Mouse (Mus musculus): ENCODE results near the gene Golph3.

The Golph3 gene

GRCm38 (mm10) chr15:12376491-12377069 lies 55.3 kb downstream of the Golph3 start:
- in situ Hi-C loops (cut with MboI, MseI), result loop anchor here (5.0 kb wide), 1 partner anchor 426 kb away; no protein-coding TSS in a partner anchor

- in situ Hi-C loops (cut with MboI, MseI), result loop anchor here (5.0 kb wide), 1 partner anchor 425 kb away; no protein-coding TSS in a partner anchor
These were observed 56.5 kb downstream of the Golph3 start for GRCm38 (mm10) chr15:12377800-12378199.

DNA sequence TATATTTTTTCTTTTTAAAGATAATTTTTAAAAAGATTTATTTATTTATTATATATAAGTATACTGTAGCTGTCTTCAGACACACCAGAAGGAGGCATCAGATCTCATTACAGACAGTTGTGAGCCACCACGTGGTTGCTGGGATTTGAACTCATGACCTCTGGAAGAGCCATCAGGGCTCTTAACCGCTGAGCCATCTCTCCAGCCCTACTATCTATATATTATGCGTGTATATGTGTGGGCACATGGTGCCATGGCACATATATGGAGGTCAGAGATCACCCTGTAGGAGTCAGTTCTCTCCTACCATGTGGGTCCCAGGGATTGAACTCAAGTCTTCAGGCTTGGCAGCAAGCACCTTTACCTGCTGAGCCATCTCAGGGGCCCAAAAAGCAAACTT lies 58.8 kb downstream of the Golph3 start:
- in situ Hi-C loops (cut with MboI, MseI), result loop anchor here (5.0 kb wide), 1 partner anchor 107 kb away; no protein-coding TSS in a partner anchor

DNA sequence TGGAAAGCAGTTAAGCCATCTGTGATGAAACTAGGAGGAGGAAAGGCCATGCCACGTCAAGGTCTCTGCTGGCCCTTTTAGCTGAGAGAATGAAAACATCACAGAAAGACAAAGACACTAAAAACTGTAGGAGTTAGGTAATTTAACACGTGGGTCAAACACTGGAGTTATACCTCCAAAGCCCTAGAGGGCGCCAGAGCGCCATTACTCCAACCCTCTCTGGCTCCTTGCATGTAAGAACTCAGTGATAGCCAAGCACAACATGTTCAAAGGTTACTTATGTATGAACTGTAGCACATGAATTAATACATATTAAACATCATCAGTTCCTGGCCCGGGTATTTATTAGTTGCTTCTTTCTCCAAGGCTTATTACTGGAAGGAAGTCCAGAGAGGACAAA lies 59.3 kb downstream of the Golph3 start:
- in situ Hi-C loops (cut with MboI, MseI), result loop anchor here (5.0 kb wide), 1 partner anchor 107 kb away; no protein-coding TSS in a partner anchor

DNA sequence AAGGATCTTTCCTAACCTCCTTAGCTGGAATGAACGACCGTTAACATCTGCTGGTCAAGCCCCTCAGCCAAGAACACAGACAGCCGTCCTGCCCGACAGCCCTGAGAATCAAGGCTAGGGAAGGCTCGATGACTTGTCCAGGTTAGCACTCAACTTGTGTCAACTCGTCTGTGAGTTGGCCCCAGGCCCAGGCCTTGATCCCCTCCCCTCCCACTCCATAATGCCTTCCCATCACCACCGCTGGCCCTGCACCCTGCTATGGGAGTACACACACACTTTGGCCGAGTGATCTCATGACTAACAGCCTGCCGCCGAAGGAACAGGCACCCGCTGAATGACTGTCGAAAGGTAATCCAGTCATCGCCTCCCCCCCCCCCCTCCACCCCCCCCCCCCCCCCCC lies 63.4 kb downstream of the Golph3 start:
- in situ Hi-C loops (cut with MboI, MseI), result loop anchor here (5.0 kb wide), 1 partner anchor 103 kb away; no protein-coding TSS in a partner anchor

DNA sequence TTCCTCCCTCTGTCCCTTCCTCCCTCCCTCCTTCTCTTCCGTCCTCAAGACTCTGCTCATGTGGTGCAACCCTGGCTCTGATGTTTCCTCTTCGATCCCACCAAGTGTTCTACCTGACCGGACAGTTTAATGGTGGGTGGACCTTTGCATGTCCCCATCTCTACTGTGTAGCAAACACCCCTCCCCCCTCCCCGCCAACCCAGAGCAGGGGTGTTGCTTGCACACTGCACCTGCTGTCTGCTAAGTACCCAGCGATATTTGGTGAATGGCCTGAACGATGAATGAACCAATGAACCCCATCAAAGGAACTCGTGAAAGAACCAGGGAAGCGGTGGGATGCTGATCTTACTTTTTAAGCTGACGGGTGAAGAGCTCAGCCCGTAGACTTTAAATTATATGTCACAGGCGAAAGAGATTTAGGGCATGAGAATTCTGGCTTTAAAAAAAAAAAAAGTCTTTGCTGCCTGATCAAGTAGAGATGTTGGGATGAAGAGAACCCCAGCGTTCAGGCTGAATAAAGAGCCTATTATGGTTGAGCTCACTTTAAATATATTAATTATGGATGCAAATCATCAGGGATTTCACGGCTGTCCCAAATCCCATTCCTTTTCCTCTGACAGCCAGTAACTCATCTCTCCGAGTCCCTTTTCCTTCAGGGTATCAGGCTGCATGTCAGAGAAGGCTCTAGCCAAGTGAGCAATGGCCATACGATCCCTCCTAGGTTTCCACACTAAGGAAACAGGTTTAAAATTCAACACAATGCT lies 67.7 kb downstream of the Golph3 start:
- in situ Hi-C loops (cut with MboI, MseI), result no loop called here

DNA sequence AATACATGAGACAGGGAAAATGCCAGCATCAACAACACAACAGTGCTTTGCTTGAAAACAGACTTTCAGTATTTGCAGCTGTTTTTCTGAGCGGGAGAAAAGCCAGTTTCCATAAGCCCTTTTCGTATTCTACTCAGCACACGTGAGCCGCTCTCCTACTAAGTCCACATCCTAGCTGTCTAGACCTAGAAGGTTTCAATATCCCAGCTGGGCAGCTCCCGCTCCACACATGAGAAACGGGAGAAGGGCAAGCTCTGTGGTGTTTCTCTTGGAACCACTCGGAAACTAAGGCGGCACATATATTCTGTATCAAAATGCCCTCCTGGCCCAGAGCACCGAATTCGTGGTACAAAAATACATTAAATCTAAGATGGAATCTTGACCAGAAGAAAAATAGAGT lies 73.5 kb downstream of the Golph3 start:
- in situ Hi-C loops (cut with MboI, MseI), result no loop called here

GRCm38 (mm10) chr15:12397032-12397431 lies 75.8 kb downstream of the Golph3 start:
- in situ Hi-C loops (cut with MboI, MseI), result no loop called here

All from regulatory T cell (primary cell).